Mouse (Mus musculus) kidney, embryonic 15.5 days (tissue): ENCODE data around the gene Tbc1d21. TPM values are rescaled to one million over a fixed set of nuclear protein-coding genes. Genes with fewer than 3 reads are reported as not detected.

ENCODE experiments used
- ATAC-seq: fragments of 200-750 bp; cut with Nextera tagmentation; replicated peaks from 2 replicates; pipeline ENCODE4 v1.8.0; 2017; ENCODE audit warnings: moderate TSS enrichment; ENCODE audit not compliant: low FRiP score
- H3K27ac ChIP-seq: fragments of 300-500 bp; sonication (generic); 2 replicates; pipeline ENCODE4 v1.5.1; 2015; ENCODE audit warnings: mild to moderate bottlenecking, inconsistent platforms
- H3K27me3 ChIP-seq: fragments of 300-500 bp; sonication (generic); 2 replicates; pipeline ENCODE4 v1.6.1; 2015; ENCODE audit warnings: inconsistent platforms
- H3K36me3 ChIP-seq: fragments of 300-500 bp; sonication (generic); 2 replicates; pipeline ENCODE4 v1.6.1; 2015; ENCODE audit warnings: inconsistent platforms
- H3K4me1 ChIP-seq: fragments of 300-500 bp; sonication (generic); 2 replicates; pipeline ENCODE4 v1.6.1; 2015; ENCODE audit warnings: inconsistent platforms
- H3K4me2 ChIP-seq: fragments of 300-500 bp; sonication (generic); 2 replicates; pipeline ENCODE4 v1.6.1; 2015; ENCODE audit warnings: moderate library complexity, mild to moderate bottlenecking, inconsistent platforms
- H3K4me3 ChIP-seq: fragments of 300-500 bp; sonication (generic); replicated peaks from 2 replicates; pipeline ENCODE4 v1.5.1; 2015; ENCODE audit warnings: mild to moderate bottlenecking, inconsistent platforms
- H3K9ac ChIP-seq: fragments of 300-500 bp; sonication (generic); 2 replicates; pipeline ENCODE4 v1.6.1; 2015; ENCODE audit warnings: mild to moderate bottlenecking, inconsistent platforms
- H3K9me3 ChIP-seq: fragments of 300-500 bp; sonication (generic); replicated peaks from 2 replicates; pipeline ENCODE4 v1.6.1; 2016; ENCODE audit warnings: inconsistent platforms
- WGBS: fragments of 180-500 bp; shearing (Covaris S2); methylation state at CpG from one replicate; pipeline ENCODE4 v1.1.7; 2015; ENCODE audit warnings: mixed read lengths; 5-methylcytosine and 5-hydroxymethylcytosine counted together
- polyA plus RNA-seq: library from polyadenylated mRNA; unstranded; fragments of >200 nt; fragmentation: Nextera tagmentation; extraction: Ambion mirVana; gene quantifications from 2 replicates; pipeline ENCODE4 v1.2.1, GENCODE M21; 2015

Gene Tbc1d21
- polyA plus RNA-seq, 1 experiment from 2014 or later, result not detected

- Histone ChIP-seq H3K4me1 (no peaks in the 10 kb centered on the region), H3K9ac (no peak overlapping the region), H3K4me3 (no peak overlapping the region), H3K27me3 (no peaks in the 10 kb centered on the region), H3K36me3 (no peaks in the 10 kb centered on the region), H3K27ac (no peak overlapping the region), H3K9me3 (no peaks in the 10 kb centered on the region), H3K4me2 (no peak overlapping the region)
- no peak for ATAC-seq
- 60% methylated on average over 8 of the region's 8 CpGs for WGBS
Measured at GRCm38 (mm10) chr9:58336650-58337281, 33.5 kb downstream of the Tbc1d21 start.

- Histone ChIP-seq H3K27me3 (no peaks in the 10 kb centered on the region), H3K27ac (no peak overlapping the region), H3K9me3 (no peaks in the 10 kb centered on the region), H3K9ac (no peak overlapping the region), H3K36me3 (no peaks in the 10 kb centered on the region), H3K4me1 (peaks cover 4% of the 10 kb centered on the region; the same call in 1 of the 2 replicates), H3K4me3 (no peak overlapping the region), H3K4me2 (no peak overlapping the region)
- WGBS, result 68% methylated on average over 3 of the region's 3 CpGs
- no peak for ATAC-seq
Measured at GRCm38 (mm10) chr9:58331276-58331675, 39.0 kb downstream of the Tbc1d21 start.

GRCm38 (mm10) chr9:58330293-58330692 lies 40.0 kb downstream of the Tbc1d21 start:
- H3K36me3 ChIP-seq, result no peaks in the 10 kb centered on the region
- no peak overlapping the region for H3K27ac ChIP-seq
- H3K27me3 ChIP-seq, result no peaks in the 10 kb centered on the region
- ATAC-seq, result no peak
- H3K4me1 ChIP-seq, result peaks cover 5% of the 10 kb centered on the region; the same call in 1 of the 2 replicates
- WGBS, result 27% methylated on average over 5 of the region's 5 CpGs
- no peak overlapping the region for H3K4me3 ChIP-seq
- no peaks in the 10 kb centered on the region for H3K9me3 ChIP-seq
- H3K9ac ChIP-seq, result no peak overlapping the region
- no peak overlapping the region for H3K4me2 ChIP-seq

- WGBS, result 44% methylated on average over 1 of the region's 1 CpGs
- no peak overlapping the region for H3K9ac ChIP-seq
- H3K4me3 ChIP-seq, result no peak overlapping the region
- H3K27me3 ChIP-seq, result no peaks in the 10 kb centered on the region
- ATAC-seq, result no peak
- H3K27ac ChIP-seq, result no peak overlapping the region
- H3K9me3 ChIP-seq, result no peaks in the 10 kb centered on the region
- peaks cover 5% of the 10 kb centered on the region; the same call in 1 of the 2 replicates for H3K4me1 ChIP-seq
- no peaks in the 10 kb centered on the region for H3K36me3 ChIP-seq
- no peak overlapping the region for H3K4me2 ChIP-seq
Measured at GRCm38 (mm10) chr9:58327382-58327781, 42.9 kb downstream of the Tbc1d21 start.

GRCm38 (mm10) chr9:58326477-58327180 lies 43.6 kb downstream of the Tbc1d21 start:
- Histone ChIP-seq H3K27ac (no peak overlapping the region), H3K4me3 (no peak overlapping the region), H3K36me3 (no peaks in the 10 kb centered on the region), H3K4me2 (no peak overlapping the region), H3K4me1 (peaks cover 5% of the 10 kb centered on the region; the same call in 1 of the 2 replicates), H3K9me3 (no peaks in the 10 kb centered on the region), H3K27me3 (no peaks in the 10 kb centered on the region), H3K9ac (no peak overlapping the region)
- ATAC-seq, result no peak
- WGBS, result 33% methylated on average over 4 of the region's 4 CpGs

GRCm38 (mm10) chr9:58321681-58322080 lies 48.6 kb downstream of the Tbc1d21 start:
- H3K36me3 ChIP-seq, result no peaks in the 10 kb centered on the region
- 96% methylated on average over 3 of the region's 3 CpGs for WGBS
- ATAC-seq, result no peak

GRCm38 (mm10) chr9:58318317-58318716 lies 51.9 kb downstream of the Tbc1d21 start:
- 78% methylated on average over 3 of the region's 3 CpGs for WGBS
- Histone ChIP-seq H3K4me2 (no peak overlapping the region), H3K9me3 (no peaks in the 10 kb centered on the region), H3K36me3 (no peaks in the 10 kb centered on the region), H3K27me3 (peaks cover 2% of the 10 kb centered on the region; the same call in 1 of the 2 replicates), H3K9ac (no peak overlapping the region), H3K27ac (no peak overlapping the region), H3K4me3 (no peak overlapping the region), H3K4me1 (peaks cover 31% of the 10 kb centered on the region)
- no peak for ATAC-seq

More at GRCm38 (mm10) chr9:58321681-58322080, 48.6 kb downstream of the Tbc1d21 start:
- no peaks in the 10 kb centered on the region for H3K9me3 ChIP-seq
- no peak overlapping the region for H3K9ac ChIP-seq
- H3K4me3 ChIP-seq, result no peak overlapping the region
- H3K27ac ChIP-seq, result no peak overlapping the region
- H3K27me3 ChIP-seq, result 0 out of 2 replicates have a peak, but pooled peaks cover 2% of the 10 kb centered on the region
- no peak overlapping the region for H3K4me2 ChIP-seq
- H3K4me1 ChIP-seq, result peaks cover 12% of the 10 kb centered on the region

GRCm38 (mm10) chr9:58317381-58317780 lies 52.9 kb downstream of the Tbc1d21 start:
- Histone ChIP-seq H3K9me3 (no peaks in the 10 kb centered on the region), H3K27me3 (peaks cover 7% of the 10 kb centered on the region; the same call in 1 of the 2 replicates), H3K4me2 (no peak overlapping the region), H3K36me3 (no peaks in the 10 kb centered on the region), H3K4me1 (peaks cover 40% of the 10 kb centered on the region), H3K9ac (no peak overlapping the region), H3K27ac (no peak overlapping the region), H3K4me3 (no peak overlapping the region)
- WGBS, result 61% methylated on average over 3 of the region's 3 CpGs
- ATAC-seq, result no peak

- H3K4me1 ChIP-seq, result peaks cover 46% of the 10 kb centered on the region
- H3K4me2 ChIP-seq, result no peak overlapping the region
- H3K36me3 ChIP-seq, result no peaks in the 10 kb centered on the region
- no peak overlapping the region for H3K9ac ChIP-seq
- ATAC-seq, result no peak
- no peak overlapping the region for H3K27ac ChIP-seq
- H3K9me3 ChIP-seq, result no peaks in the 10 kb centered on the region
- no peak overlapping the region for H3K4me3 ChIP-seq
- WGBS, result 85% methylated on average over 7 of the region's 7 CpGs
- H3K27me3 ChIP-seq, result peaks cover 13% of the 10 kb centered on the region
Measured at GRCm38 (mm10) chr9:58316784-58317183, 53.5 kb downstream of the Tbc1d21 start.

GRCm38 (mm10) chr9:58315850-58316249 lies 54.4 kb downstream of the Tbc1d21 start:
- 79% methylated on average over 2 of the region's 2 CpGs for WGBS

GRCm38 (mm10) chr9:58314682-58315360 lies 55.4 kb downstream of the Tbc1d21 start:
- Histone ChIP-seq H3K4me2 (no peak overlapping the region), H3K27ac (peak overlapping the region; percentile 75)

More at GRCm38 (mm10) chr9:58315850-58316249, 54.4 kb downstream of the Tbc1d21 start:
- no peaks in the 10 kb centered on the region for H3K9me3 ChIP-seq
- no peaks in the 10 kb centered on the region for H3K36me3 ChIP-seq
- no peak overlapping the region for H3K4me2 ChIP-seq
- ATAC-seq, result no peak
- H3K9ac ChIP-seq, result no peak overlapping the region
- no peak overlapping the region for H3K27ac ChIP-seq
- H3K27me3 ChIP-seq, result peaks cover 18% of the 10 kb centered on the region
- H3K4me3 ChIP-seq, result no peak overlapping the region
- H3K4me1 ChIP-seq, result peaks cover 54% of the 10 kb centered on the region

GRCm38 (mm10) chr9:58312944-58313359 lies 57.3 kb downstream of the Tbc1d21 start, which contains the start of gene Loxl1:
Gene Loxl1 (minus strand): TSS chr9:58313186.
- peak within 1 kb of the TSS; percentile 58 for H3K9ac ChIP-seq
- under 1% methylated on average over 21 of the region's 21 CpGs for WGBS
- H3K27ac ChIP-seq, result peak within 1 kb of the TSS; percentile 84
- H3K4me3 ChIP-seq, result peak within 1 kb of the TSS; percentile 53
- peak within 1 kb of the TSS; percentile 86 for H3K4me2 ChIP-seq
- no peaks in the 10 kb centered on the region for H3K9me3 ChIP-seq
- peak; percentile 80 for ATAC-seq
- no peaks in the 10 kb centered on the region for H3K36me3 ChIP-seq
- peaks cover 22% of the 10 kb centered on the region for H3K27me3 ChIP-seq
- peaks cover 77% of the 10 kb centered on the region for H3K4me1 ChIP-seq

More at GRCm38 (mm10) chr9:58314682-58315360, 55.4 kb downstream of the Tbc1d21 start:
- 36% methylated on average over 5 of the region's 5 CpGs for WGBS
- peaks cover 22% of the 10 kb centered on the region for H3K27me3 ChIP-seq
- H3K4me1 ChIP-seq, result peaks cover 60% of the 10 kb centered on the region
- H3K9ac ChIP-seq, result no peak overlapping the region
- H3K9me3 ChIP-seq, result no peaks in the 10 kb centered on the region
- no peak for ATAC-seq
- no peaks in the 10 kb centered on the region for H3K36me3 ChIP-seq
- no peak overlapping the region for H3K4me3 ChIP-seq
